ENCODE assay signal across 7 mouse cellular contexts in the genomic region with DNA sequence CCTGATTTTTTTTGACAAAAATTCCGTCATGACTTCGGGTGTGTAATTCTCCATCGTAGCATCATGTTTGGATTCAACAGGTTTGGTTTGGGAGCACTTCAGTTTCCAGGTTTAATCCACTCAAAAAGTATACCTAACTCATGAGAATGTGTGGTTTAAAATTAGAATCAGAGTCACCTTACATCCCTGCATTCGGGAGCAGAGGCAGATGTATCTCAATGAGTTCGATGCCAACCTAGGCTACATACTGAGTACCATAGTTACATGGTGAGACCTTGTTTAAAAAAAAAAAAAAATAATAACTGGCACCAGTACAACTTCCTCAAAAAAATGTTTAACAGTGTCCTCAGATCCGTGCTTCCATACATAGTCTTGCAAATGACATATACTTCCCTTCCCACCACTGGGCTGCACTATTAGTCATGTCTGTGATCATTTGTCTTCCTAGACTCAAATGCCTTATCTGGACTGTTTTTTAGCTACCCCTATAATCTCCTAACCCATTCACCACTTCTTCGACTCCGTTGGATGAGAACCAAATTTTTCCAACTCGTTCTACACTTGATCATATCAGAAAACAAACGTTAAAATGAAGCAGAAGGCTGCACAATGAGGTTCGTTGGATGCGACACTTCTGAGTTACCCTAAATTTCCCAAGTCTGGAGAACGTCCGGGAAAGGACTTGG. TPM values are rescaled to one million over a fixed set of nuclear protein-coding genes. Genes with fewer than 3 reads are reported as not detected.
DNase-seq lines count a peak whose midpoint lies in the region; ATAC-seq and TF ChIP-seq lines count a peak whose summit lies in the region.

No protein-coding gene starts in this region.

- peak overlapping the region; percentile 89 for H3K4me3 ChIP-seq in neural tube, embryonic 11.5 days (ENCODE audit: low read depth, low read length)
- H3K4me3 ChIP-seq in erythroblast, embryonic 14.5 days (replicated peaks), result peak overlapping the region; percentile 93
- peak overlapping the region; percentile 77 for H3K4me3 ChIP-seq in limb, embryonic 14.5 days (replicated peaks; ENCODE audit: low read length)
- peak overlapping the region; percentile 94 for H3K4me3 ChIP-seq in stomach, embryonic 14.5 days (ENCODE audit: low read depth, low read length)

- ATAC-seq in neural tube, embryonic 11.5 days (ENCODE audit: insufficient read depth, low FRiP score, low TSS enrichment), result no peak; the same call in 1 of the 2 replicates
- ATAC-seq in limb, embryonic 14.5 days (ENCODE audit: low FRiP score, low read depth), result no peak
- ATAC-seq in stomach, embryonic 14.5 days (ENCODE audit: insufficient number of reproducible peaks, insufficient read depth, low FRiP score, low read depth), result no peak

- no peaks in the 10 kb centered on the region for H3K36me3 ChIP-seq in neural tube, embryonic 11.5 days (ENCODE audit: control insufficient read depth, insufficient read depth, low read length)
- H3K36me3 ChIP-seq in erythroblast, embryonic 14.5 days (ENCODE audit: control insufficient read depth), result peaks cover 19% of the 10 kb centered on the region
- peaks cover 9% of the 10 kb centered on the region; the same call in 1 of the 2 replicates for H3K36me3 ChIP-seq in limb, embryonic 14.5 days (ENCODE audit: control insufficient read depth, insufficient read depth, low read length)
- H3K36me3 ChIP-seq in stomach, embryonic 14.5 days (ENCODE audit: control insufficient read depth, insufficient read depth, low read length), result peaks cover 6% of the 10 kb centered on the region; the same call in 1 of the 2 replicates

- DNase-seq in neural tube, embryonic 11.5 days (ENCODE audit: low spot score), result no peak
- no peak for DNase-seq in neural tube, embryonic 10.5 days (ENCODE audit: extremely low spot score, low spot score)
- DNase-seq in limb, embryonic 14.5 days (ENCODE audit: low spot score), result no peak
- DNase-seq in layer of hippocampus, postnatal 10 days (ENCODE audit: low spot score in 2 of 2), result no peak
- no peak for DNase-seq in retina, postnatal 1 day

- peaks cover 15% of the 10 kb centered on the region for H3K4me1 ChIP-seq in neural tube, embryonic 11.5 days (ENCODE audit: control insufficient read depth, insufficient read depth, low read length)
- peaks cover 58% of the 10 kb centered on the region for H3K4me1 ChIP-seq in erythroblast, embryonic 14.5 days (ENCODE audit: control insufficient read depth)
- H3K4me1 ChIP-seq in limb, embryonic 14.5 days (ENCODE audit: control insufficient read depth, insufficient read depth, low read length), result peaks cover 21% of the 10 kb centered on the region
- H3K4me1 ChIP-seq in stomach, embryonic 14.5 days (ENCODE audit: control insufficient read depth, insufficient read depth, low read length), result peaks cover 15% of the 10 kb centered on the region; the same call in 1 of the 2 replicates

- H3K4me2 ChIP-seq in neural tube, embryonic 11.5 days (ENCODE audit: low read depth), result peak overlapping the region; percentile 48
- H3K4me2 ChIP-seq in limb, embryonic 14.5 days (replicated peaks; ENCODE audit: low read depth, low read length, severe bottlenecking), result peak overlapping the region; percentile 46
- peak overlapping the region; percentile 74 for H3K4me2 ChIP-seq in stomach, embryonic 14.5 days (replicated peaks; ENCODE audit: low read depth, low read length)

- H3K9me3 ChIP-seq in neural tube, embryonic 11.5 days (ENCODE audit: control insufficient read depth, low read length), result no peaks in the 10 kb centered on the region
- H3K9me3 ChIP-seq in erythroblast, embryonic 14.5 days (ENCODE audit: control insufficient read depth, low read length), result no peaks in the 10 kb centered on the region
- H3K9me3 ChIP-seq in limb, embryonic 14.5 days (ENCODE audit: control insufficient read depth, low read length), result no peaks in the 10 kb centered on the region
- H3K9me3 ChIP-seq in stomach, embryonic 14.5 days (ENCODE audit: control insufficient read depth, low read depth, low read length), result no peaks in the 10 kb centered on the region

- H3K9ac ChIP-seq in neural tube, embryonic 11.5 days (ENCODE audit: low read length), result peak overlapping the region; percentile 87
- peak overlapping the region; percentile 73 for H3K9ac ChIP-seq in limb, embryonic 14.5 days (ENCODE audit: low read depth, low read length, severe bottlenecking)
- H3K9ac ChIP-seq in stomach, embryonic 14.5 days (replicated peaks; ENCODE audit: low read depth, low read length), result peak overlapping the region; percentile 77

- H3K27me3 ChIP-seq in neural tube, embryonic 11.5 days (ENCODE audit: control insufficient read depth, insufficient read depth, low read length), result no peaks in the 10 kb centered on the region
- peaks cover 14% of the 10 kb centered on the region for H3K27me3 ChIP-seq in erythroblast, embryonic 14.5 days (ENCODE audit: control insufficient read depth)
- no peaks in the 10 kb centered on the region for H3K27me3 ChIP-seq in limb, embryonic 14.5 days (ENCODE audit: control insufficient read depth, insufficient read depth, low read length)
- H3K27me3 ChIP-seq in stomach, embryonic 14.5 days (ENCODE audit: control insufficient read depth, insufficient read depth, low read length), result no peaks in the 10 kb centered on the region

- TF ChIP-seq POLR2A in limb, embryonic 14.5 days (IDR thresholded peaks at IDR 0.05; ENCODE audit: borderline replicate concordance, extremely low read depth, insufficient read depth, insufficient read length), result no peak

- H3K27ac ChIP-seq in neural tube, embryonic 11.5 days (ENCODE audit: low read depth, low read length), result peak overlapping the region; percentile 67
- H3K27ac ChIP-seq in limb, embryonic 14.5 days (replicated peaks; ENCODE audit: low read depth, low read length), result peak overlapping the region; percentile 86
- peak overlapping the region; percentile 89 for H3K27ac ChIP-seq in stomach, embryonic 14.5 days (ENCODE audit: low read length)

- 34% methylated on average over 14 of the region's 14 CpGs for WGBS in neural tube, embryonic 11.5 days
- 33% methylated on average over 14 of the region's 14 CpGs for WGBS in limb, embryonic 14.5 days
- WGBS in stomach, embryonic 14.5 days, result 33% methylated on average over 14 of the region's 14 CpGs

RNA-seq across cellular contexts. Expression of gene Mrpl52, which starts 0.6 kb away (rescaled TPM):
- 190 and 216 TPM in 2 replicates for polyA plus RNA-seq in neural tube, embryonic 11.5 days (2014; fragmentation: Nextera tagmentation; extraction: Ambion mirVana)
- polyA plus RNA-seq in erythroblast, embryonic 14.5 days (2012), result 62.3 and 63.5 TPM in 2 replicates
- polyA plus RNA-seq in limb, embryonic 14.5 days (2012; rRNA removed), result 167 and 216 TPM in 2 replicates
- polyA plus RNA-seq in limb, embryonic 14.5 days (2014; fragmentation: Nextera tagmentation; extraction: Ambion mirVana), result 228 and 265 TPM in 2 replicates
- polyA plus RNA-seq in stomach, embryonic 14.5 days (2014; fragmentation: Nextera tagmentation; extraction: Ambion mirVana), result 284 and 312 TPM in 2 replicates
- 100 to 1,000 TPM; 109 to 138 TPM for total RNA-seq in layer of hippocampus, postnatal 10 days (2021)

RNA-seq across cellular contexts. Expression of gene Mmp14, which starts 5.3 kb away (rescaled TPM):
- polyA plus RNA-seq in neural tube, embryonic 11.5 days (2014; fragmentation: Nextera tagmentation; extraction: Ambion mirVana), result 69.6 and 70.6 TPM in 2 replicates
- 0.10 and 0.18 TPM in 2 replicates for polyA plus RNA-seq in erythroblast, embryonic 14.5 days (2012)
- 385 and 418 TPM in 2 replicates for polyA plus RNA-seq in limb, embryonic 14.5 days (2012; rRNA removed)
- polyA plus RNA-seq in limb, embryonic 14.5 days (2014; fragmentation: Nextera tagmentation; extraction: Ambion mirVana), result 251 and 273 TPM in 2 replicates
- 154 and 156 TPM in 2 replicates for polyA plus RNA-seq in stomach, embryonic 14.5 days (2014; fragmentation: Nextera tagmentation; extraction: Ambion mirVana)
- 10 to 100 TPM; 39.1 to 41.0 TPM for total RNA-seq in layer of hippocampus, postnatal 10 days (2021)

RNA-seq across cellular contexts. Expression of gene Slc7a7, which starts 8.6 kb away (rescaled TPM):
- 4.5 and 4.8 TPM in 2 replicates for polyA plus RNA-seq in neural tube, embryonic 11.5 days (2014; fragmentation: Nextera tagmentation; extraction: Ambion mirVana)
- 0.06 TPM in 1 of 2 replicates, not detected in the other for polyA plus RNA-seq in erythroblast, embryonic 14.5 days (2012)
- 7.4 and 11.1 TPM in 2 replicates for polyA plus RNA-seq in limb, embryonic 14.5 days (2012; rRNA removed)
- 4.5 and 5.6 TPM in 2 replicates for polyA plus RNA-seq in limb, embryonic 14.5 days (2014; fragmentation: Nextera tagmentation; extraction: Ambion mirVana)
- 10.3 and 11.2 TPM in 2 replicates for polyA plus RNA-seq in stomach, embryonic 14.5 days (2014; fragmentation: Nextera tagmentation; extraction: Ambion mirVana)
- 1 to 10 TPM; 2.5 to 2.7 TPM for total RNA-seq in layer of hippocampus, postnatal 10 days (2021)

RNA-seq across cellular contexts. Expression of gene Lrp10, which starts 37.8 kb away (rescaled TPM):
- polyA plus RNA-seq in neural tube, embryonic 11.5 days (2014; fragmentation: Nextera tagmentation; extraction: Ambion mirVana), result 24.5 and 26.6 TPM in 2 replicates
- 15.3 and 15.9 TPM in 2 replicates for polyA plus RNA-seq in erythroblast, embryonic 14.5 days (2012)
- polyA plus RNA-seq in limb, embryonic 14.5 days (2012; rRNA removed), result 45.7 and 55.7 TPM in 2 replicates
- polyA plus RNA-seq in limb, embryonic 14.5 days (2014; fragmentation: Nextera tagmentation; extraction: Ambion mirVana), result 40.7 and 40.9 TPM in 2 replicates
- 38.1 and 41.7 TPM in 2 replicates for polyA plus RNA-seq in stomach, embryonic 14.5 days (2014; fragmentation: Nextera tagmentation; extraction: Ambion mirVana)
- 10 to 100 TPM; 40.3 to 42.2 TPM for total RNA-seq in layer of hippocampus, postnatal 10 days (2021)

RNA-seq across cellular contexts. Expression of gene Rem2, which starts 49.8 kb away (rescaled TPM):
- 23.3 and 26.2 TPM in 2 replicates for polyA plus RNA-seq in neural tube, embryonic 11.5 days (2014; fragmentation: Nextera tagmentation; extraction: Ambion mirVana)
- not detected in 2 replicates for polyA plus RNA-seq in erythroblast, embryonic 14.5 days (2012)
- polyA plus RNA-seq in limb, embryonic 14.5 days (2012; rRNA removed), result 1.7 TPM in 2 replicates
- polyA plus RNA-seq in limb, embryonic 14.5 days (2014; fragmentation: Nextera tagmentation; extraction: Ambion mirVana), result 1.4 and 2.1 TPM in 2 replicates
- polyA plus RNA-seq in stomach, embryonic 14.5 days (2014; fragmentation: Nextera tagmentation; extraction: Ambion mirVana), result 1.5 and 2.0 TPM in 2 replicates
- 10 to 100 TPM; 26.9 to 31.5 TPM for total RNA-seq in layer of hippocampus, postnatal 10 days (2021)

Comparison
In these comparisons a context has a peak if more than half of its experiments do, and no peak if none do; other contexts are left out.
1. RNA of gene Mmp14, which starts 5.3 kb away (polyA plus RNA-seq): 251 to 418 TPM in limb, embryonic 14.5 days, 154 to 156 TPM in stomach, embryonic 14.5 days and 69.6 to 70.6 TPM in neural tube, embryonic 11.5 days; 0.10 to 0.18 TPM in erythroblast, embryonic 14.5 days; every median in the first group is over 10 times any median in the second.
2. Peak in every context shown above with its lines, with median percentiles within 50 percentile points of each other: H3K27ac ChIP-seq, H3K4me2 ChIP-seq, H3K4me3 ChIP-seq and H3K9ac ChIP-seq.